Mouse (Mus musculus): ENCODE results near the gene Katnal1.

DNA sequence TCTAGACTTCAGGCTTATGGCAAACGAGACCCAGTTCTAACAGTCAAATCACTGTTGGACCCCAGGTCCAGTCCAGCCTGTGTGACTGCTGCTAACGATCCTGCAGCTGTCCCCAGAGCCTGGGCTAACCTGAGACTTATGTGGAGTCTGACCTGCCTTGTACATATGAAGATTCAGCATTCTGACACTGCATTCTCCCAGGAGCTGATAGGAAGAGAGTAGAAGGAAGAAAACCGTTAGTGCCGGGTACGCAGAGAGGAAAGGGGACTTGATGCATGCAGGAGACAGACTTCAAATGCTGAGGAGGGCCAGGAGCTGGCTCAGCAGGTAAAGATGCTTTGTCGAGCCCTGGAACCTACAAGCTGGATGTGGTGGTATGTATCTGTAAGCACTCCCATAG, 6.8 kb upstream of the Katnal1 start:
- TF ChIP-seq POLR2A (IDR thresholded peaks at IDR 0.05; ENCODE audit: control insufficient read depth in 1 of 2, insufficient read depth in 1 of 2, low read depth in 1 of 2, low read length in 2 of 2, poor library complexity in 1 of 2) (peak in 1 of 2 experiments; percentile 3; a peak in 1 of 4 replicates), CTCF (IDR thresholded peaks at IDR 0.05 in 2 of 3, conservative IDR thresholded peaks at IDR 0.05 in 1 of 3; ENCODE audit: control insufficient read depth in 1 of 3, insufficient read depth in 1 of 3, low read depth in 2 of 3, low read length in 3 of 3, poor library complexity in 1 of 3, severe bottlenecking in 1 of 3) (no peak), EP300 (IDR thresholded peaks at IDR 0.05; ENCODE audit: low read depth in 1 of 2, low read length in 2 of 2) (no peak), ZKSCAN1 (IDR thresholded peaks at IDR 0.05; ENCODE audit: low read depth, low read length) (no peak), ELF1 (IDR thresholded peaks at IDR 0.05; ENCODE audit: low read depth, low read length) (no peak), RCOR1 (IDR thresholded peaks at IDR 0.05; ENCODE audit: low read depth, low read length) (no peak), MYB (IDR thresholded peaks at IDR 0.05; ENCODE audit: low read depth, low read length) (0 out of 2 replicates have a peak, but pooled peaks have one; percentile 38), ETS1 (IDR thresholded peaks at IDR 0.05; ENCODE audit: low read depth, low read length) (no peak)
